8 mouse cellular contexts compared by ENCODE assay signal in the genomic region with DNA sequence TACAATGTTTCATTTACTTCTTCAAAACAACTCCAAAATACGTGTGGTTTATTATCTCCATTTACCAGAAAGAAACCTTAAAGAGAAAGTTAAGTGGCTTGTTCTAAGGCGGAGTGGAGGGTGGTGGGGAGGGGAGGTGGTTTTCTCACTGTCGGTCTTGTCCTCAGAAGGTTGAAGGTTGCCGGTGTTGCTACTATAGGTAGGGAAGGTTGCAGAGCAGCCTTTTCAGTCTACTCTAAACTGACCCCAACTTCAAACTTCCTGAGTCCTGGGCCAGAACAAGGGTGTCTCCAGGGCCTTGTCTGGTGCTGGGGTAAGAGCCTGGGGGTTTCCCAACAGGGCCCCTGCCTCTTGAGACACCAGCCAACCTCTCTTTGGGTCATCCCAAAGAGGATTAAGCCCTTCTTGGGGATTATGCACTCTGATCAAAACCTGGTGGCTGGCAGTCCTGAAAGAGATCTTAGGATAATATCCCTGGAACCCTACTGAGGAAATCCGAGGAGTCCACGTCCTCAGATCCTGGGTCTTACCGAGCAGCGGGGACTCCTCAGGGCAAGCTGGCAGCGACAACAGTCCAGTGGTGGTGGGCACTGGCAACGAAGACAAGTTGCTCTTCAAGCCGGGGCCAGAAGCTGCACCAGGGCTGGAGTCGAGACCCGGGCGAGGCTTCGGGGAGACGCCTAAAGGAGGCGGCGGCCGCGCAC. TPM values are rescaled to one million over a fixed set of nuclear protein-coding genes. Genes with fewer than 3 reads are reported as not detected.
DNase-seq lines count a peak whose midpoint lies in the region; ATAC-seq and TF ChIP-seq lines count a peak whose summit lies in the region.

No protein-coding gene starts in this region.

- peak; percentile 29 to 43 for DNase-seq in gastrocnemius, postnatal 36 days
- no peak for DNase-seq in gastrocnemius, postnatal 14 days
- no peak for DNase-seq in forebrain, embryonic 10.5 days (ENCODE audit: extremely low spot score, low spot score)
- DNase-seq in c-Kit-positive CD71-positive TER-119-positive erythroid progenitor cells, embryonic 14.5 days (ENCODE audit: low spot score), result no peak
- no peak for DNase-seq in layer of hippocampus, postnatal 36 days

- H3K36me3 ChIP-seq in E14TG2a.4 (ENCODE audit: insufficient read depth, low read length), result peaks cover 34% of the 10 kb centered on the region
- no peaks in the 10 kb centered on the region; the same call in 1 of the 2 replicates for H3K36me3 ChIP-seq in forebrain, embryonic 10.5 days (replicated peaks)
- H3K36me3 ChIP-seq in intestine, postnatal 0 days (ENCODE audit: control insufficient read depth, insufficient read depth), result no peaks in the 10 kb centered on the region; the same call in 1 of the 2 replicates
- no peaks in the 10 kb centered on the region for H3K36me3 ChIP-seq in midbrain, embryonic 16.5 days (ENCODE audit: control insufficient read depth, insufficient read depth, low read length)

- no peaks in the 10 kb centered on the region for H3K27me3 ChIP-seq in E14TG2a.4 (ENCODE audit: insufficient read depth, low read length)
- H3K27me3 ChIP-seq in forebrain, embryonic 10.5 days (ENCODE audit: poor library complexity, severe bottlenecking), result no peaks in the 10 kb centered on the region
- H3K27me3 ChIP-seq in intestine, postnatal 0 days (replicated peaks; ENCODE audit: control insufficient read depth, insufficient read depth, low read length), result 0 out of 2 replicates have a peak, but pooled peaks cover 4% of the 10 kb centered on the region
- no peaks in the 10 kb centered on the region for H3K27me3 ChIP-seq in midbrain, embryonic 16.5 days (ENCODE audit: control insufficient read depth, insufficient read depth, low read depth, low read length)

- H3K27ac ChIP-seq in forebrain, embryonic 10.5 days, result peak overlapping the region; percentile 94
- H3K27ac ChIP-seq in intestine, postnatal 0 days (ENCODE audit: low read depth, low read length), result peak overlapping the region; percentile 86
- H3K27ac ChIP-seq in midbrain, embryonic 16.5 days (ENCODE audit: low read length), result peak overlapping the region; percentile 82

- WGBS in forebrain, embryonic 10.5 days, result 2% methylated on average over 20 of the region's 20 CpGs
- WGBS in intestine, postnatal 0 days, result 9% methylated on average over 20 of the region's 20 CpGs
- WGBS in midbrain, embryonic 16.5 days, result 1% methylated on average over 19 of the region's 20 CpGs

- H3K9ac ChIP-seq in intestine, postnatal 0 days (ENCODE audit: low read depth, low read length), result peak overlapping the region; percentile 77
- H3K9ac ChIP-seq in midbrain, embryonic 16.5 days (ENCODE audit: low read depth, low read length), result peak overlapping the region; percentile 85

- no peak for ATAC-seq in intestine, postnatal 0 days
- ATAC-seq in midbrain, embryonic 16.5 days, result no peak

- H3K4me3 ChIP-seq in E14TG2a.4 (replicated peaks; ENCODE audit: low read length), result peak overlapping the region; percentile 92
- H3K4me3 ChIP-seq in forebrain, embryonic 10.5 days, result peak overlapping the region; percentile 82
- peak overlapping the region; percentile 71 for H3K4me3 ChIP-seq in intestine, postnatal 0 days (ENCODE audit: low read depth, low read length)
- H3K4me3 ChIP-seq in midbrain, embryonic 16.5 days (ENCODE audit: low read depth, low read length), result peak overlapping the region; percentile 78

- intact Hi-C loops in gastrocnemius, postnatal 36 days (cut with DNase I), result loop anchor here (5.0 kb wide), 2 partner anchors 46 to 76 kb away; no protein-coding TSS in a partner anchor
- intact Hi-C loops in gastrocnemius, postnatal 14 days (cut with DNase I; ENCODE audit: low total_unique reads), result no loop called here

- H3K4me2 ChIP-seq in intestine, postnatal 0 days (replicated peaks; ENCODE audit: low read depth), result peak overlapping the region; percentile 84
- peak overlapping the region; percentile 74 for H3K4me2 ChIP-seq in midbrain, embryonic 16.5 days (ENCODE audit: low read length)

- no peak for TF ChIP-seq CTCF in E14TG2a.4 (conservative IDR thresholded peaks at IDR 0.05; ENCODE audit: low read length)
- TF ChIP-seq CTCF in intestine, postnatal 0 days (IDR thresholded peaks at IDR 0.05; ENCODE audit: low read depth), result no peak

- peaks cover 76% of the 10 kb centered on the region for H3K4me1 ChIP-seq in E14TG2a.4 (replicated peaks; ENCODE audit: low read depth, low read length)
- peaks cover 41% of the 10 kb centered on the region for H3K4me1 ChIP-seq in forebrain, embryonic 10.5 days
- H3K4me1 ChIP-seq in intestine, postnatal 0 days (replicated peaks; ENCODE audit: control insufficient read depth, insufficient read depth, low read length), result no peaks in the 10 kb centered on the region
- peaks cover 31% of the 10 kb centered on the region for H3K4me1 ChIP-seq in midbrain, embryonic 16.5 days (ENCODE audit: control insufficient read depth, insufficient read depth, low read length)

- no peaks in the 10 kb centered on the region for H3K9me3 ChIP-seq in E14TG2a.4 (ENCODE audit: low read length)
- H3K9me3 ChIP-seq in forebrain, embryonic 10.5 days, result no peaks in the 10 kb centered on the region
- H3K9me3 ChIP-seq in intestine, postnatal 0 days (ENCODE audit: control insufficient read depth), result no peaks in the 10 kb centered on the region
- H3K9me3 ChIP-seq in midbrain, embryonic 16.5 days (replicated peaks; ENCODE audit: control insufficient read depth, low read length, poor library complexity, severe bottlenecking), result no peaks in the 10 kb centered on the region

RNA-seq across cellular contexts. Expression of gene B4galt1, which starts 0.8 kb away (rescaled TPM):
- total RNA-seq in gastrocnemius, postnatal 36 days (2021), result 10 to 100 TPM; 28.1 to 29.9 TPM
- 10 to 100 TPM; 36.3 to 38.8 TPM for total RNA-seq in gastrocnemius, postnatal 14 days (2021)
- polyA plus RNA-seq in forebrain, embryonic 10.5 days (2016; fragmentation: Nextera tagmentation; extraction: Ambion mirVana), result 20.1 TPM in 2 replicates
- polyA plus RNA-seq in intestine, postnatal 0 days (2015; fragmentation: Nextera tagmentation; extraction: Ambion mirVana), result 15.3 and 15.5 TPM in 2 replicates
- 5.8 and 6.4 TPM in 2 replicates for polyA plus RNA-seq in midbrain, embryonic 16.5 days (2015; fragmentation: Nextera tagmentation; extraction: Ambion mirVana)
- 10 to 100 TPM in 1 of 2 experiments, 1 to 10 TPM in 1; 6.9 to 10.8 TPM for total RNA-seq in layer of hippocampus, postnatal 36 days (2021)

Comparison
In these comparisons a context has a peak if more than half of its experiments do, and no peak if none do; other contexts are left out.
1. DNase-seq: peak in gastrocnemius, postnatal 36 days (2 of 2); none in gastrocnemius, postnatal 14 days (single experiment), forebrain, embryonic 10.5 days (single experiment), c-Kit-positive CD71-positive TER-119-positive erythroid progenitor cells, embryonic 14.5 days (single experiment) and layer of hippocampus, postnatal 36 days (0 of 2).
2. Peak in every context shown above with its lines, with median percentiles within 50 percentile points of each other: H3K4me3 ChIP-seq and H3K27ac ChIP-seq.